Mouse (Mus musculus) stomach, postnatal 0 days (tissue): ENCODE measurements around the gene Galntl6.
A peak's percentile ranks its signal among the peaks of the same experiment; 100 is the strongest.

ENCODE experiments used
- CTCF ChIP-seq: IDR thresholded peaks from 2 replicates; pipeline ENCODE4 v1.5.1; 2016; ENCODE audit warnings: antibody characterized with exemption, low read depth, mild to moderate bottlenecking, moderate library complexity
- EP300 ChIP-seq: optimal IDR thresholded peaks from 2 replicates; pipeline ENCODE3; 2016; ENCODE audit warnings: antibody characterized with exemption

DNA sequence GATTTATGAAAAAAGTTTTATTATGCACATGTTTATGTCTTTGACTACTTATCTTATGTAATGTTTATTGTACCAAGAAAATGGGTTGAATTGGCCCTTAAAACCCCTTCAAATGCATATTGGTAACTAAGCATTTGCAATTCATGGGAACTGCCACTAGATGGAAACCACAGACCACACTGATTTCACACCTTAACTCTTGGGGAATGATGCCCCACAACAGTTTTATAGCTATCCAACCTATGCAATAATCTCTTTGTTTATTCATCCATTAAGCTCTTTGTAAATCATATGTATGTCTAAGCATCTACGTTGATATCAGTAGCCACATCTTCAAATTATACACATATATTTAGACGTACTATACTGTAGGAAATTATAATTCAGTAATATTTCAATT is 346.3 kb downstream of the Galntl6 start:
- TF ChIP-seq EP300 = no peak
- TF ChIP-seq CTCF = peak; percentile 84
